Mouse (Mus musculus) macrophage (primary cell): Measurements from ENCODE around the gene Ccdc125. TPM values are rescaled to one million over a fixed set of nuclear protein-coding genes. Genes with fewer than 3 reads are reported as not detected.
"Not testable (repeated sequence)": the region's sequence is repeated elsewhere in the genome, so short reads cannot be mapped to it uniquely, and the experiment has no call there.

ENCODE experiments used
- H3K27ac ChIP-seq: fragments of 350-480 bp; formaldehyde crosslinking; 2 replicates; pipeline ENCODE4 v1.9.0; 2021
- H3K36me3 ChIP-seq: fragments of 350-480 bp; formaldehyde crosslinking; 2 replicates; pipeline ENCODE4 v1.9.0; 2021; ENCODE audit errors: inconsistent target
- H3K4me3 ChIP-seq: fragments of 350-480 bp; formaldehyde crosslinking; 2 replicates; pipeline ENCODE4 v1.9.0; 2021; ENCODE audit errors: inconsistent target
- H3K79me2 ChIP-seq: fragments of 350-480 bp; formaldehyde crosslinking; 2 replicates; pipeline ENCODE4 v1.9.0; 2021; ENCODE audit errors: inconsistent target
- WGBS: methylation state at CpG from one replicate; pipeline ENCODE4 v1.1.7; 2026; ENCODE audit warnings: inconsistent platforms; ENCODE audit not compliant: missing documents; 5-methylcytosine and 5-hydroxymethylcytosine counted together
- polyA plus RNA-seq: library from polyadenylated mRNA; stranded (reverse); fragments of 250-400 nt; gene quantifications from 3 replicates; pipeline ENCODE4 v1.2.4, GENCODE M21; 2018; ENCODE audit warnings: inconsistent platforms

Gene Ccdc125
- polyA plus RNA-seq, 1 experiment from 2014 or later: 12.5 TPM

- H3K27ac ChIP-seq: peak overlapping the region; percentile 63
- 16% methylated on average over 2 of the region's 2 CpGs for WGBS
- H3K4me3 ChIP-seq: no peak overlapping the region
- no peaks in the 10 kb centered on the region for H3K79me2 ChIP-seq
- no peaks in the 10 kb centered on the region for H3K36me3 ChIP-seq
These were observed 13.3 kb downstream of the Ccdc125 start for GRCm38 (mm10) chr13:100682837-100683236.

- WGBS: 79% methylated on average over 2 of the region's 2 CpGs
These were observed 14.8 kb downstream of the Ccdc125 start for GRCm38 (mm10) chr13:100684355-100684754.

DNA sequence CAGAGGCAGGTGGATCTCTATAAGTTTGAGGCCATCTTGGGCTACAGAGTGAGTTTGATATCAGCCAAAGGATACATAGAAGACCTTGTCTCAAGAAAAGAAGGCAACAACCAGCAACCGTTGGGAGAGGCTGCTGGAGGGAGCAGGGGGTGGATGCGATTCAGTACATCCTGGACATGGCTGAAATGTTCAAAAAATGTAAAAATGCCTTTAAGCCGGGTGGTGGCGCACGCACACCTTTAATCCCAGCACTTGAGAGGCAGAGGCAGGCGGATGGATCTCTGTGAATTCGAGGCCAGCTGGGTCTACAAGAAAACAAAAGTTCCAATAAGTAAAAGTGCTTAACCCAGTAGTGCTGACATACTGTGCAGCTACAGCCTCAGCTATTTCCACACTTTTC lies 18.0 kb downstream of the Ccdc125 start:
- Histone ChIP-seq H3K79me2 (no peaks in the 10 kb centered on the region), H3K36me3 (no peaks in the 10 kb centered on the region), H3K4me3 (no peak overlapping the region), H3K27ac (no peak overlapping the region)
- 91% methylated on average over 7 of the region's 7 CpGs for WGBS

More at GRCm38 (mm10) chr13:100684355-100684754, 14.8 kb downstream of the Ccdc125 start:
- no peak overlapping the region for H3K27ac ChIP-seq
- no peaks in the 10 kb centered on the region for H3K79me2 ChIP-seq
- H3K4me3 ChIP-seq: no peak overlapping the region
- no peaks in the 10 kb centered on the region for H3K36me3 ChIP-seq

DNA sequence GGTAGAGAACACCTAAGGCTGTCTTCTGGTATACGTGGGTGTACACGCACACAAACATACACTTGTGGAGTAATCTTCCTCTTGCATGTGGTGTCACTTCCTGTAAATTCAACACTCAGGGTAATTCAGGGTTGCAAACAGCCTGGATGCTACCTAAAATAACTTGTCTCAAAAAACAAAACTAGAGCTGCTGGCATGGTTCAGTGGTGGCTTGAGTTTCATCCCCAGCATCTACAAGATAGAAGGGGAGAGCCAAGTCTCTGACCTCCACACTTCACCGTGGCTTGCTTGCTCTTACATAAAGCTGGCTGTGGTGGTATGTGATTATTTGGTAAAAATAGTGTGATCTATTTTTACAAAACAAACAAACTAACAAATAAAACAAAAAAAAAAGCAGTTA lies 28.0 kb downstream of the Ccdc125 start:
- WGBS: 40% methylated on average over 3 of the region's 3 CpGs

DNA sequence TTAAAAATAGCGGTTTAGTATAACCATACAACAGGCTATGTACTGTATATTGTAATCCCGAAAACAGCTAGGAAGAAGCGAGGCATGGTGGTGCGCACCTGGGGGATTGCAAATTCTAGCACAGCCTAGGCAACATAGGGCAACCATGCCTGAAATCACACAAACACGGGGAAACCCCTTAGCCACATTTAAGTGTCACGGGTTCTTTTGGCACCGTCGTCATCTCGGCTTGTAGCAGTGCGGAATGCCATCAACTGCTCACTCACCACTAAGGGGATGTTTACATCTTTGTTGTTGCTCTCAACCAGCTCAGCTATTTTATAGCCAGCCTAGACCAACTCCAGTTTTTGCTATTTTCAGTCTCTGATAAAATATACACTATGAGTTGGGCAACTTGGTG lies 29.3 kb downstream of the Ccdc125 start:
- 88% methylated on average over 9 of the region's 10 CpGs for WGBS
- Histone ChIP-seq H3K4me3 (no peak overlapping the region), H3K36me3 (peaks cover 41% of the 10 kb centered on the region), H3K27ac (no peak overlapping the region), H3K79me2 (no peaks in the 10 kb centered on the region)

More for the DNA sequence above, 28.0 kb downstream of the Ccdc125 start:
- Histone ChIP-seq H3K79me2 (no peaks in the 10 kb centered on the region), H3K27ac (no peak overlapping the region), H3K36me3 (peaks cover 28% of the 10 kb centered on the region; the same call in 1 of the 2 replicates), H3K4me3 (no peak overlapping the region)

DNA sequence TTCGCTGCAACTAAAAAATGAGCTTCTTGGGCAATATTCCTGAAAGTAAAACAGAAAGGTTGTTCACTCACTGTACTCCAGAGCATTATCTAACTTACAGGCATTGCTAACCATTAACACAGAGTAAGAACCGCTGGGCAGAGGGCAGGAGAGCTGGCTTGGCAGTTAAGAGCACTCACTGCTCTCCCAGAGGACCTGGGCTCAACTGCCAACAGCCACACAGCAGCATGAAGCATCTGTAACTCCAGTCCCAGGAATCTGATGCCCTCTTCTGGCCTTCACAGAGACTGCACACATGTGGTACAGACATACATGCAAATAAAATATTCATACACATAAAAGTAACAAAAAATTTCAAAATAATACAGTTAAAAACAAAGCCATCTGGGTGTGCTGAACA lies 34.0 kb downstream of the Ccdc125 start:
- WGBS: 100% methylated on average over 2 of the region's 2 CpGs
- H3K79me2 ChIP-seq: no peaks in the 10 kb centered on the region
- no peak overlapping the region for H3K4me3 ChIP-seq
- H3K27ac ChIP-seq: no peak overlapping the region
- H3K36me3 ChIP-seq: peaks cover 70% of the 10 kb centered on the region

DNA sequence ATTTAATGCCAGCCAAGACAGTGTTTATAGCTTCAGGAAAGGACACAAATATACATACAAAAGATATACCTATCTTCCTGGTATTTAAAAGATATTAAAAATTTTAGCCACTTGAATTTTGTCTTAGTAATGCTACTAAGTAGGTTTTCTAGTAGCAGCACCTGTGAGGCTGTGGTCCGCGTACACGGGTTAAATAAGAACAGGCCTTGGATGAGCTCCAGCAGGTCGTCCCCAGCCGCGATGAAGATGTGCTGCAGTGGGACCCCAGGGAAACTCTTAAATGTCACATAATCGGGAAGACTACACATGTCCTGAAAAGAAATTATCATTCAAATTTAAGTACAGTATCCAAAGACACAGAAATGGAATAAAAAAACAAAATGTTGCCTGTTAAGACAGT lies 36.7 kb downstream of the Ccdc125 start:
- no peak overlapping the region for H3K4me3 ChIP-seq
- H3K36me3 ChIP-seq: peaks cover 89% of the 10 kb centered on the region
- H3K27ac ChIP-seq: no peak overlapping the region
- no peaks in the 10 kb centered on the region for H3K79me2 ChIP-seq
- 96% methylated on average over 7 of the region's 7 CpGs for WGBS

DNA sequence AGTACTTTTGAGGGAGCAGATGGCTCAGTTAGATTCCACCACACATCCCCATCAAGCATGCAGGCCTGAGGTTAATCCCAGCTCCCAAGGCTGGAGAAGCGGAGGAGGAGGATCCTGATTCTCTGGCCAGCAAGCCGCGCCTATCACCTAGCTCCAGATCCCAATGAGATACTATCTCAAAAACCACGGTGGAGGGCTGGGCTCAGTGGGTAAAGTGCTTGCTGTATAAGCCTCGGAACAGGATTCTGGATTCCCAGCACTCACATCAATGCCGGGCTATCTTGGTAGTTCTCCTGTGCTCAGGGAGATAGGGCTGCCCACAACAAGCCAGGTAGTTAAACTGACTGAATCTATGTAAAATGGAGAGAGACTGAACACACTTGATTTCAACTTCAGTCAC lies 46.0 kb downstream of the Ccdc125 start:
- Histone ChIP-seq H3K4me3 (no peak overlapping the region), H3K36me3 (peaks cover 43% of the 10 kb centered on the region), H3K79me2 (no peaks in the 10 kb centered on the region), H3K27ac (no peak overlapping the region)
- WGBS: 87% methylated on average over 6 of the region's 6 CpGs

GRCm38 (mm10) chr13:100721656-100722055 lies 52.1 kb downstream of the Ccdc125 start:
- 85% methylated on average over 5 of the region's 5 CpGs for WGBS
- H3K79me2 ChIP-seq: peaks cover 52% of the 10 kb centered on the region
- H3K4me3 ChIP-seq: no peak overlapping the region
- H3K36me3 ChIP-seq: peaks cover 30% of the 10 kb centered on the region; the same call in 1 of the 2 replicates
- no peak overlapping the region for H3K27ac ChIP-seq

GRCm38 (mm10) chr13:100724051-100724754 lies 54.7 kb downstream of the Ccdc125 start:
- Histone ChIP-seq H3K27ac (no peak overlapping the region), H3K79me2 (peaks cover 78% of the 10 kb centered on the region), H3K4me3 (no peak overlapping the region), H3K36me3 (peaks cover 19% of the 10 kb centered on the region; the same call in 1 of the 2 replicates)
- 92% methylated on average over 7 of the region's 7 CpGs for WGBS

DNA sequence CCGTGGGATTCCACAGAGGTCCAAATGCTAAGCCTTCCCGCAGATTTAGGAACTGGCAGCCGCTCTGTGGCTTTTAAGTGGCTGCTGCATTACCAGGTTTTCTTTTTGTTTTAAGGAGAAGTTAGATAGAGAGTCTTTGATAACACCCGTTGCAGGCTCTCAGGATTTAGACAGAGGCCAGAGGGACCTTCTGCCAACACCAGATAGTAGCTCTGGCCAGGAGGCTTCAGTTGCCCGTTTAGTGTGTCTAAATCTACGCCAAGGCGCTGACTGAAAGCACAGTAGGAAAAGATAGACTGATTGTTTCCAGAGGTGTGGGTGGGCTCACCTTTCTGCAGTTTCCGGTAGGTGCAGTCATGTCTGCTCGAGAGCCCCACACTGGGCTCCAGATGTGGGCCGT lies 55.7 kb downstream of the Ccdc125 start:
- no peak overlapping the region for H3K27ac ChIP-seq
- 92% methylated on average over 10 of the region's 10 CpGs for WGBS
- peaks cover 19% of the 10 kb centered on the region; the same call in 1 of the 2 replicates for H3K36me3 ChIP-seq
- peaks cover 87% of the 10 kb centered on the region for H3K79me2 ChIP-seq
- no peak overlapping the region for H3K4me3 ChIP-seq

DNA sequence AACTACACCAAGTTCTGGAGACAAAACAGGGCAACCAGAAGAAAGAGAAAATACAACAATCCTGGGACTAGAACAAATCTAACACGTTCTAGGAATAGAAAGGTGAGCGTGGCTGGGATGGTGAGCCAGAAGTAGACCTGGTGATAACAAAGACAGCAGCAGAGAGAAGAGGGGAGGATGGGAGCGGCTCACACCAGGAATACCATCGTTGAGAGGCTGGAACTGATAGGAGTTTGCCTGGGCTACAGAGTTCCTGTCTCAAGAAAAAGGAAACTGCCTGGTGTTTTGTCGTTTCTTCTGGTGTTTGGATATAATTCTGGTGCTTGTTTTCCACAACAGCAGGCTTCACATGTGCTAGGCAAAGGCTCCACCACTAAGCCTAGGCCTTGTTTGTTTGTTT lies 58.6 kb downstream of the Ccdc125 start:
- H3K79me2 ChIP-seq: peaks cover 76% of the 10 kb centered on the region
- H3K27ac ChIP-seq: no peak overlapping the region
- H3K4me3 ChIP-seq: no peak overlapping the region
- peaks cover 8% of the 10 kb centered on the region; the same call in 1 of the 2 replicates for H3K36me3 ChIP-seq
- 92% methylated on average over 5 of the region's 5 CpGs for WGBS

DNA sequence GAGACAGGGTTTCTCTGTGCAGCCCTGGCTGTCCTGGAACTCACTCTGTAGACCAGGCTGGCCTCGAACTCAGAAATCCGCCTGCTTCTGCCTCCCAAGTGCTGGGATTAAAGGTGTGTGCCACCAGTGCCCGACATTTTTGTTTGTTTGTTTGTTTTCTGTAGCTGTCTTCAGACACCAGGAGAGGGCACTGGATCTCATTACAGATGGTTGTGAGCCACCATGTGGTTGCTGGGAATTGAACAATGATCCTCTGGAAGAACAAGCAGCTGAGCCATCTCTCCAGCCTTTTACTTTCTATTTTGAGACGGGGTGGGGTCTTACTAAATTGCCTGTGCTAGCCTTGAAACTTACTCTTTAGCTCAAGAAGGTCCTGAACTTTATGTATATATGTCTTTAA lies 59.0 kb downstream of the Ccdc125 start:
- H3K4me3 ChIP-seq, H3K36me3 ChIP-seq, H3K27ac ChIP-seq: not testable (repeated sequence)
- WGBS: 100% methylated on average over 3 of the region's 4 CpGs
- peaks cover 72% of the 10 kb centered on the region for H3K79me2 ChIP-seq

DNA sequence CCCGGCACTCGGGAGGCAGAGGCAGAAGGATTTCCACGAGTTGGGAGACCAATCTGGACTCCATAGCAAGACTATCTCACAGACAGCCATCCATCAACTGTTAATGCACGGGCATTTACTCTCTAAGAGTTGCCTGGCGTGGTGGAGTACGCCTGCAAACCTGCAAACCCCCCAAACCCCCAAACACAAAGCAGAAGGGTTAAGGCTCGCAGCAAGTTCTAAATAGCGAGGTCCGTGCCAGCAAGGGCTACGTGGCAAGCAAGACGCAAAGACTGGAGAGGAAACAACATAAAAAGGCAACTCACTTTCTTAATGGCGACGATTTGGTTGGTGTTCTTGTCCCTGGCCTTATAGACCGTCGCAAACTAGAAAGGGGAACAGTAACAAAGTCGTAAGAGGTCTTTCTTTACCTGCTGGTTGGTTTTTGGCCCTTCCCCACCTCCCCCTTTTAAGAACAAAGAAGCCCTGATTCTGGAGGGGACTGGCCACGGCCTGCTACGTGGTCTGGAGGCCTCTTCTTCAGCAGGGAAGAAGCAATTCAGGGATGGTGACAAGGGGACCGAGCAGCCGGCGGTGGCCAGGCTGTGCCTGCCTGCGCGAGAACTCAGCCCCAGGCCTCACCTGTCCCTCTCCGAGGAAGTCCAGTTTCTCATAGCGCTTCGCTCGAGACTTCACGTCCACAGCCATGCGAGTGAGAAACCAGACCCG lies 60.8 kb downstream of the Ccdc125 start:
- peak overlapping the region; percentile 66 for H3K27ac ChIP-seq
- peaks cover 13% of the 10 kb centered on the region; the same call in 1 of the 2 replicates for H3K36me3 ChIP-seq
- peak overlapping the region; percentile 97 for H3K4me3 ChIP-seq
- WGBS: under 1% methylated on average over 30 of the region's 30 CpGs
- H3K79me2 ChIP-seq: peaks cover 54% of the 10 kb centered on the region

DNA sequence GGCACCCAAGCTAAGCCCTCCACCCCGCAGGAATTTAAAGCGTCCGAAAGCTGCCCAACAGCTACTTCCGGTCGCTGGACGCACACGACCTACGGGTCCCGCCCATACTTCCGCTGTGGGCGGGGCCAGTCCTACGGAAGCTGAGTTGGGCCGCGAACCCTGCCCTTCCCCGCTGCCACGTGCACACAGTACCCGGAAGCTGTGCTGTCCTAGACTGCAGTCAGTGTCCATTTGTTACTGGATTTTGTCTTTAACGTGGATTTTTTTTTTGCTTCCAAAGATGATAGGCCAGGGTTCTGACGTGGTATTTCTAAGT lies 61.3 kb downstream of the Ccdc125 start, which contains the start of gene Cdk7:
Gene Cdk7, minus strand, starts transcription at position 79 of the 316 bp plus-strand sequence.
- H3K27ac ChIP-seq: peak within 1 kb of the TSS; percentile 66
- peaks cover 14% of the 10 kb centered on the region; the same call in 1 of the 2 replicates for H3K36me3 ChIP-seq
- peaks cover 49% of the 10 kb centered on the region for H3K79me2 ChIP-seq
- WGBS: 0% methylated on average over 19 of the region's 19 CpGs
- peak within 1 kb of the TSS; percentile 97 for H3K4me3 ChIP-seq
